Mouse (Mus musculus): ENCODE measurements around the gene Nsun3. TPM values are rescaled to one million over a fixed set of nuclear protein-coding genes. Genes with fewer than 3 reads are reported as not detected.
A peak's percentile ranks its signal among the peaks of the same experiment; 100 is the strongest.

Nsun3 gene
- polyA plus RNA-seq (2012; rRNA removed) (3.1 and 3.8 TPM in 2 replicates), polyA plus RNA-seq (2014; fragmentation: Nextera tagmentation; extraction: Ambion mirVana) (5.2 and 5.8 TPM in 2 replicates)

DNA sequence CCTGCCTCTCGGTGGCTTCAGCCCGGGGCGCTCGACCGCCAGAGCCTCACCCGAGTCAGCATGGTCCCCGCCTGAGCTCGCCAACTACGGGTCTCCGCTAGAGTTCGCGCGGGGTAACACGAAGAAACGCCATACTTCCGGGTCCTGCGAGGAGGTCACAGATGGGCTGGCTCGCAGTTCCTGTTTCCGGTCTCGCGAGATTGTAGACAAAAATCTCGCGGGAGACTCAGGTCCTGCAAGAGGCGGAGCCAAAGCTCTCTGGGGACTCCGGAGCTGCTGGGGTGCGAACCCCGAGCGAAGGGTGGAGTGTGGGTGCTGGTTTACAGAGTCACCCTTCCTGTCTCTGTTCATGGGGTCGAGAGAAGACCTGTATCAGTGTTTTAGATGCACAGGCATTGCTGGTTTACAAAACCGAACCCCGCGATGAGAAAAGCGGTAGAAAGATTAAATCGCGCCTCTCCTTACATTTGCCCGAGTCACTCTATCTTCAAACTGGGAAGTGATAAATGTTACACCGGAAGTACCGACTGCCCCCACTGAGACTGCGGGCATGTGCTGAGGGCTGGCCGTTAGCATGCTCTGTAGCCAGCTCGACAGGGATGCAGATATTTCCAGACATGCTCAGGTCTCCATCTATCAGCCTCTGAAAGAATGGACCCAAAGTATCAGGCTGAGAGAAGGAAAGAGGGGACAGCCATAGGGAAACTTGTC lies at the start of gene Nsun3:
Nsun3 (minus strand) TSS at position 198 of the 711 bp plus-strand sequence.
- H3K36me3 ChIP-seq (replicated peaks; ENCODE audit: control insufficient read depth, insufficient read depth, low read depth): no peaks in the 10 kb centered on the region
- peak within 1 kb of the TSS; percentile 49 for H3K27ac ChIP-seq
- peak within 1 kb of the TSS; percentile 77 to 83 for H3K4me3 ChIP-seq (ENCODE audit: insufficient read depth in 1 of 2, low read depth in 2 of 2, low read length in 2 of 2)
- H3K9me3 ChIP-seq (ENCODE audit: control insufficient read depth, low read length): no peaks in the 10 kb centered on the region
- peak within 1 kb of the TSS; percentile 80 for H3K9ac ChIP-seq (replicated peaks)
- H3K4me1 ChIP-seq (replicated peaks; ENCODE audit: control insufficient read depth in 2 of 2, insufficient read depth in 2 of 2, low read length in 1 of 2): peaks cover 7 to 13% of the 10 kb centered on the region in 2 experiments; a peak in 3 of 4 replicates
- peak within 1 kb of the TSS; percentile 88 for H3K4me2 ChIP-seq (ENCODE audit: low read depth)
- WGBS (ENCODE audit: insufficient replicate concordance): 2% methylated on average over 41 of the region's 41 CpGs
- ATAC-seq (ENCODE audit: insufficient read depth) (peak; percentile 96), DNase-seq (ENCODE audit: low read depth in 3 of 3, low spot score in 3 of 3) (peak; percentile 95 to 97 (median 96))
- TF ChIP-seq EP300 (IDR thresholded peaks at IDR 0.05; ENCODE audit: low read depth): peak; percentile 85
- no peak for TF ChIP-seq CTCF (IDR thresholded peaks at IDR 0.05; ENCODE audit: low read depth)
- no peaks in the 10 kb centered on the region for H3K27me3 ChIP-seq (ENCODE audit: control insufficient read depth, insufficient read depth, low read length)

GRCm38 (mm10) chr16:62834016-62834735 lies 47.6 kb upstream of the Nsun3 start:
- DNase-seq (ENCODE audit: low read depth in 3 of 3, low spot score in 3 of 3) (peak; percentile 67 to 74 (median 69)), ATAC-seq (ENCODE audit: insufficient read depth) (peak; percentile 99)
- H3K4me2 ChIP-seq (ENCODE audit: low read depth): peak overlapping the region; percentile 19; the same call in 1 of the 2 replicates
- no peak overlapping the region for H3K4me3 ChIP-seq (ENCODE audit: insufficient read depth in 1 of 2, low read depth in 2 of 2, low read length in 2 of 2)
- peaks cover 12 to 16% of the 10 kb centered on the region in 2 experiments for H3K4me1 ChIP-seq (replicated peaks; ENCODE audit: control insufficient read depth in 2 of 2, insufficient read depth in 2 of 2, low read length in 1 of 2)
- H3K9ac ChIP-seq (replicated peaks): no peak overlapping the region
- 7% methylated on average over 3 of the region's 3 CpGs for WGBS (ENCODE audit: insufficient replicate concordance)
- TF ChIP-seq CTCF (IDR thresholded peaks at IDR 0.05; ENCODE audit: low read depth) (no peak), EP300 (IDR thresholded peaks at IDR 0.05; ENCODE audit: low read depth) (peak; percentile 89)
- H3K36me3 ChIP-seq (replicated peaks; ENCODE audit: control insufficient read depth, insufficient read depth, low read depth): no peaks in the 10 kb centered on the region
- no peaks in the 10 kb centered on the region for H3K9me3 ChIP-seq (ENCODE audit: control insufficient read depth, low read length)
- no peaks in the 10 kb centered on the region for H3K27me3 ChIP-seq (ENCODE audit: control insufficient read depth, insufficient read depth, low read length)
- H3K27ac ChIP-seq: peak overlapping the region; percentile 47

- H3K4me1 ChIP-seq (replicated peaks; ENCODE audit: control insufficient read depth in 2 of 2, insufficient read depth in 2 of 2, low read length in 1 of 2): peaks cover 12 to 16% of the 10 kb centered on the region in 2 experiments
- ATAC-seq (ENCODE audit: insufficient read depth): no peak
- H3K4me3 ChIP-seq (ENCODE audit: insufficient read depth in 1 of 2, low read depth in 2 of 2, low read length in 2 of 2): no peak overlapping the region
- H3K36me3 ChIP-seq (replicated peaks; ENCODE audit: control insufficient read depth, insufficient read depth, low read depth): no peaks in the 10 kb centered on the region
- peak in 2 of 3 experiments; percentile 38 to 39 for DNase-seq (ENCODE audit: low read depth in 3 of 3, low spot score in 3 of 3)
- no peaks in the 10 kb centered on the region for H3K9me3 ChIP-seq (ENCODE audit: control insufficient read depth, low read length)
- H3K9ac ChIP-seq (replicated peaks): no peak overlapping the region
- H3K27ac ChIP-seq: no peak overlapping the region
- WGBS (ENCODE audit: insufficient replicate concordance): 18% methylated on average over 4 of the region's 4 CpGs
- H3K27me3 ChIP-seq (ENCODE audit: control insufficient read depth, insufficient read depth, low read length): no peaks in the 10 kb centered on the region
- H3K4me2 ChIP-seq (ENCODE audit: low read depth): no peak overlapping the region
- TF ChIP-seq CTCF (IDR thresholded peaks at IDR 0.05; ENCODE audit: low read depth): peak; percentile 87
- TF ChIP-seq EP300 (IDR thresholded peaks at IDR 0.05; ENCODE audit: low read depth): no peak
Observed at GRCm38 (mm10) chr16:62832481-62832880, 45.9 kb upstream of the Nsun3 start.

GRCm38 (mm10) chr16:62832027-62832426 lies 45.4 kb upstream of the Nsun3 start:
- no peak overlapping the region for H3K4me2 ChIP-seq (ENCODE audit: low read depth)
- H3K9me3 ChIP-seq (ENCODE audit: control insufficient read depth, low read length): no peaks in the 10 kb centered on the region
- no peaks in the 10 kb centered on the region for H3K27me3 ChIP-seq (ENCODE audit: control insufficient read depth, insufficient read depth, low read length)
- no peak overlapping the region for H3K4me3 ChIP-seq (ENCODE audit: insufficient read depth in 1 of 2, low read depth in 2 of 2, low read length in 2 of 2)
- no peak overlapping the region for H3K9ac ChIP-seq (replicated peaks)
- WGBS (ENCODE audit: insufficient replicate concordance): 62% methylated on average over 2 of the region's 2 CpGs
- ATAC-seq (ENCODE audit: insufficient read depth) (no peak), DNase-seq (ENCODE audit: low read depth in 3 of 3, low spot score in 3 of 3) (no peak)
- peaks cover 12 to 16% of the 10 kb centered on the region in 2 experiments for H3K4me1 ChIP-seq (replicated peaks; ENCODE audit: control insufficient read depth in 2 of 2, insufficient read depth in 2 of 2, low read length in 1 of 2)
- no peak for TF ChIP-seq EP300 (IDR thresholded peaks at IDR 0.05; ENCODE audit: low read depth)
- no peak for TF ChIP-seq CTCF (IDR thresholded peaks at IDR 0.05; ENCODE audit: low read depth)
- H3K27ac ChIP-seq: no peak overlapping the region
- no peaks in the 10 kb centered on the region for H3K36me3 ChIP-seq (replicated peaks; ENCODE audit: control insufficient read depth, insufficient read depth, low read depth)
